Mouse (Mus musculus): ENCODE measurements at regions not wholly inside any gene's neighbourhood (a gene's known extent, or its start where the extent isn't known, plus 50 kb on each side); places are given as distances from the start of the nearest gene placed in this dataset.

DNA sequence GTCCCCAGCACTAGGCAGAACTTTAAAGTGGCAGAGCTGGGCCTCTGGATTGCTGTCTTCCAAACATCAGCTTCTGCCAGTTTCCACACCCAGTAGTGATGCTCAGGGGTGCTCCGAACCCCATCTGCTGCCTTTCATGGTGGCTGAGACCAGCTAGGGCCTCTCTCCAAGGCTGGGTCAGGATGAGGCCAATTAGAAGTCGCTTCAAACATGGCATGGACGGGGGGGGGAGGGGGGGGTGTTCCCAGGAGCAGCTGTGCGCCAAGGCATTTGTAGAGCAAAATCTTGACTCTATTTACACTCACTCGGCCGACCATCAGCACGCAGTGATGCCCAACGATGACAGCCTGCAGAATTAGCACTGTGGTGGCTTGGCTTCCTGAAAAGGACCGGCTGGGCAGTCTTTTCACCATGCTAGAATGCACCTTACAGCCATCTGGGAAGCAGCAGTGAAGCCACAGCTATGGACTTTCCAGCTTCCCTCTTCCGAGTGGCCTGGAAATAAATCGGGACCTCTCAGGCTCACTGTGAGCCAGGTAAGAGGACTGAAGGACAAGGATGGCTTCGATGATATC, 73.7 kb upstream of the Msx1 start:
- Histone ChIP-seq H3K4me3 (ENCODE audit: low read depth, low read length) (no peak overlapping the region), H3K27me3 (ENCODE audit: control insufficient read depth, insufficient read depth, low read length) (peaks cover 29% of the 10 kb centered on the region), H3K36me3 (ENCODE audit: control insufficient read depth, insufficient read depth, low read length) (no peaks in the 10 kb centered on the region), H3K27ac (ENCODE audit: insufficient read depth, low read depth, low read length) (no peak overlapping the region), H3K4me1 (ENCODE audit: control insufficient read depth, insufficient read depth, insufficient read length, low read length) (no peaks in the 10 kb centered on the region)
- 69% methylated on average over 12 of the region's 12 CpGs for WGBS
- TF ChIP-seq POLR2A (IDR thresholded peaks at IDR 0.05; ENCODE audit: low read depth, low read length) (no peak), CTCF (IDR thresholded peaks at IDR 0.05; ENCODE audit: extremely low read depth, insufficient read length, insufficient replicate concordance, low read depth, low read length) (no peak)

DNA sequence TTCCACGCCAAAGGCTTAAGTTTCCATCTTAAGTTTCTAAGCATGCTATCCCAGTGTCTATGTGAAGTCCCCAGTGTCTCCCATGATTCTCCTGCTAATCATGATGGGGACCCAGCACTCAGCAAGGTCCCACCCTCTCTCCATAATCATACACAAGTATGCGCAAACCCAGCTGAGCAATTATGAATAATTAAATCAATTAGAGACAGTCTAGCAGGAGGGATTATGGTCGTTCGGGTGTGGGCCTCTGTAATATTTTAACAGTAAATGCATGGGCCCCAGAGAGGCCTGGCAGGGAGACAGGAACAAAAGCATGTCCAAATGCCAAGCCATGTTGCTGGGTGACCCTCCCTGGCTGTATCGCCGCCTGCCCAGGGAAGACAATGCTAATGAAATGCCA, 73.1 kb upstream of the Msx1 start:
- Histone ChIP-seq H3K27me3 (ENCODE audit: control insufficient read depth, insufficient read depth, low read length) (peaks cover 30% of the 10 kb centered on the region), H3K4me1 (ENCODE audit: control insufficient read depth, insufficient read depth, insufficient read length, low read length) (no peaks in the 10 kb centered on the region), H3K4me3 (ENCODE audit: low read depth, low read length) (no peak overlapping the region), H3K27ac (ENCODE audit: insufficient read depth, low read depth, low read length) (no peak overlapping the region), H3K36me3 (ENCODE audit: control insufficient read depth, insufficient read depth, low read length) (no peaks in the 10 kb centered on the region)
- TF ChIP-seq CTCF (IDR thresholded peaks at IDR 0.05; ENCODE audit: extremely low read depth, insufficient read length, insufficient replicate concordance, low read depth, low read length) (no peak), POLR2A (IDR thresholded peaks at IDR 0.05; ENCODE audit: low read depth, low read length) (no peak)
- 68% methylated on average over 6 of the region's 6 CpGs for WGBS

DNA sequence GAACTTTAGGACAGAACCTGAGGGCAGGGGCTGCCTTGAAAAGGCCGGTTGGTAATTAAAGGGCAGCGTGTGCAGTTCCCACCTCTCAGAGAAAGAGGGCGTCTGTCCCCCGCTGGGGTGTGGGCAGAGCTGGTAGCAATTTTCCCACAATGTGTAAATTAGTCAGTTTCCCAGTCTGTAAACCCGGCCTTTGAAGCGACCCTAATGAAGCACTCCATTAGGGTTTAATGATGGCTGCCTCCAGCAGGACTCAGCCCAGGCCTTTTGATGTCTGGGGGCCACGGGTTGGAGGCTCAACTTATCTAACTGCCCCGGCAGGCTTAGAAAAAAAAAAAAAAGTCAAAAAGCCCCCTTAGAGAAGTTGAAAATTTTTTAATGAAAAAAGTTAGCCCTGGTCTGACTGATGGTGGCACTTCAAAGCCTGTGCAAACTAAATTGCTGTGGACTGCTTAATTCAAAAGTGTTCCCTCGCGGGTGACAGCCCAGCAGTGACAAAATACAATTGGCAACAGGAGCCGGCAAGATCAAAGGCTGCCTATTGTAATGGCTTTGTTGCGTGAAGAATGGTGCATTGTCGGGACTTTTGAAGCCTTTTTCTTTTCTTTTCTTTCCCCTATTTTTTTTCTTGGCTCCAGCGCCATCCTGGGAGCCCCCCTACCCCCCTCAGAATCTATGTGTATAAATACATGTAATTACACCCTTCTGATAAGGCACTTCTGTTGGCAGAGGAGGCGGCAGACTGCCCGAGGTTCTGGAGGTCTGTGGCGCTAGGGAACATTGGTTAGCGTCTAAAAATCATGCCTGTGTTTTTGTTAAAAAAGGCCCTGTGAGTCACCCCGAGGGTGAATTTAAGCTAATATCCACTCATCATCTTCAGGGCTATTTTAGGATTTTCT, 71.3 kb upstream of the Msx1 start:
- 14% methylated on average over 19 of the region's 19 CpGs for WGBS
- Histone ChIP-seq H3K4me1 (ENCODE audit: control insufficient read depth, insufficient read depth, insufficient read length, low read length) (no peaks in the 10 kb centered on the region), H3K27me3 (ENCODE audit: control insufficient read depth, insufficient read depth, low read length) (peaks cover 23% of the 10 kb centered on the region), H3K4me3 (ENCODE audit: low read depth, low read length) (no peak overlapping the region), H3K36me3 (ENCODE audit: control insufficient read depth, insufficient read depth, low read length) (no peaks in the 10 kb centered on the region), H3K27ac (ENCODE audit: insufficient read depth, low read depth, low read length) (no peak overlapping the region)
- TF ChIP-seq CTCF (IDR thresholded peaks at IDR 0.05; ENCODE audit: extremely low read depth, insufficient read length, insufficient replicate concordance, low read depth, low read length) (no peak), POLR2A (IDR thresholded peaks at IDR 0.05; ENCODE audit: low read depth, low read length) (no peak)

DNA sequence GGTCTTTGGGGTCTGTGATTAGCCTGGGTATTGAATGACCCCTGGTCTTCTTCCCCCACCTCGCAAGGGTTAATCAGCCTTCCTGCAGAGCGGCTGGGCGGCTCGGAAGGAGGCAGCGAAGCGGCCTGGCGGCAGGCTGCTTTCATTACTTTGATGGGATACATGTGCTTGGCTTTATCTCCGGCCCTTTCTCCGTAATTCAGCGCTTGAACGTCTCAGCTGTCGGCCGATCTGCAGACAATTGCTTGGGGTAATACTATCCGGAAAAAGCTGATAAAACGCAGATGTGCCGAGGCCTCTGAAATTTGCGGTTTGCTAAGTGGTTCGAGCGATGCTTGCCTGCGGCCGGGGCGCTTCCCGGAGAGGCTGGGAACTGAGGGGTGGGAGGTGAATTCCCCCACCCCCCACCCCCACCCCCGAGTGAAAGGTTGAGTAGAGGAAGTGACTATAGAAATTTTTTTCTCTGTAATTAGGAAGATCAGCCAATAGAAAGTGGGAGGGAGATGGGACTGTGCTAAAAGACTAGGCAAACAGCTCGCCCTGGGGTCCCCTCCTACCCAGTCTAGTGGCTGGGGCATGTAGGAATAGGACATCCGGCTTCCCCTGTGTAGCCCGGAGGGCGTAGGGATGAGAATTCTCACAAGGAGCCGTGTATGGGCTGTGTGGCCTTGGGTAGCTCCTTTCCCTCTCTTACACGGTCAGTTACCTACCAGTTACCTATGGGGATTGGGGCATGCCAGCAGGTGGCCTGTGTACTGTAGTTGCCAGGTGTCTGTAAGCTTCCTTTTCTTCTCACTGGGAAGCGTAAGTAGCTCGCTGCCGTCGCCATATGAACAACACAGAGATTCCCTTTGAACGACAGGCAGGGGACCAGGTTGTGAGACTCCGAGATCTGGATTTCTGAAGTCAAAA, 69.5 kb upstream of the Msx1 start:
- 8% methylated on average over 36 of the region's 36 CpGs for WGBS
- Histone ChIP-seq H3K36me3 (ENCODE audit: control insufficient read depth, insufficient read depth, low read length) (no peaks in the 10 kb centered on the region), H3K4me1 (ENCODE audit: control insufficient read depth, insufficient read depth, insufficient read length, low read length) (no peaks in the 10 kb centered on the region), H3K4me3 (ENCODE audit: low read depth, low read length) (peak overlapping the region; percentile 18), H3K27ac (ENCODE audit: insufficient read depth, low read depth, low read length) (no peak overlapping the region), H3K27me3 (ENCODE audit: control insufficient read depth, insufficient read depth, low read length) (peaks cover 23% of the 10 kb centered on the region)
- TF ChIP-seq CTCF (IDR thresholded peaks at IDR 0.05; ENCODE audit: extremely low read depth, insufficient read length, insufficient replicate concordance, low read depth, low read length) (no peak), POLR2A (IDR thresholded peaks at IDR 0.05; ENCODE audit: low read depth, low read length) (no peak)

DNA sequence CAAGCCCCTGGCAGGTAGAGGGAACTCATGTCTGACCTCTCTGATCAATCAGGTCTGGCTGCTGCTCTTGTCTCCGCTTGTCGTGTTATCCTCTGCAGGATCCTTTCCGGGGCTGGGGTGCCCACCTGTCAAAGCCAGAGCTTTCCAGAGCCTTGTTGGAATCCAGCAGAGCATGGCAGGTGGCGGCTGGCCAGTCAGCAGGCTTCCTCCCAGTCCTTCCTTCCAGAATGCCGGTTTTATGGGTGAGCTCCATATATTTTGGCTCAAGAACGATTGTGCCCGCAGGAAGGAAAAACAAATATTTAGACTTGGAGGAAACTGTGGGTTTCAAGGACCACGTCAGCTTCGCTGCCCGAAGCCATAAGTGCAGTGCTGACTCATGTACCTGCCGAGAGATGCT, 66.3 kb upstream of the Msx1 start:
- Histone ChIP-seq H3K4me3 (ENCODE audit: low read depth, low read length) (no peak overlapping the region), H3K36me3 (ENCODE audit: control insufficient read depth, insufficient read depth, low read length) (no peaks in the 10 kb centered on the region), H3K4me1 (ENCODE audit: control insufficient read depth, insufficient read depth, insufficient read length, low read length) (no peaks in the 10 kb centered on the region), H3K27me3 (ENCODE audit: control insufficient read depth, insufficient read depth, low read length) (peaks cover 21% of the 10 kb centered on the region), H3K27ac (ENCODE audit: insufficient read depth, low read depth, low read length) (no peak overlapping the region)
- WGBS = 29% methylated on average over 11 of the region's 11 CpGs
- TF ChIP-seq CTCF (IDR thresholded peaks at IDR 0.05; ENCODE audit: extremely low read depth, insufficient read length, insufficient replicate concordance, low read depth, low read length) (no peak), POLR2A (IDR thresholded peaks at IDR 0.05; ENCODE audit: low read depth, low read length) (no peak)

DNA sequence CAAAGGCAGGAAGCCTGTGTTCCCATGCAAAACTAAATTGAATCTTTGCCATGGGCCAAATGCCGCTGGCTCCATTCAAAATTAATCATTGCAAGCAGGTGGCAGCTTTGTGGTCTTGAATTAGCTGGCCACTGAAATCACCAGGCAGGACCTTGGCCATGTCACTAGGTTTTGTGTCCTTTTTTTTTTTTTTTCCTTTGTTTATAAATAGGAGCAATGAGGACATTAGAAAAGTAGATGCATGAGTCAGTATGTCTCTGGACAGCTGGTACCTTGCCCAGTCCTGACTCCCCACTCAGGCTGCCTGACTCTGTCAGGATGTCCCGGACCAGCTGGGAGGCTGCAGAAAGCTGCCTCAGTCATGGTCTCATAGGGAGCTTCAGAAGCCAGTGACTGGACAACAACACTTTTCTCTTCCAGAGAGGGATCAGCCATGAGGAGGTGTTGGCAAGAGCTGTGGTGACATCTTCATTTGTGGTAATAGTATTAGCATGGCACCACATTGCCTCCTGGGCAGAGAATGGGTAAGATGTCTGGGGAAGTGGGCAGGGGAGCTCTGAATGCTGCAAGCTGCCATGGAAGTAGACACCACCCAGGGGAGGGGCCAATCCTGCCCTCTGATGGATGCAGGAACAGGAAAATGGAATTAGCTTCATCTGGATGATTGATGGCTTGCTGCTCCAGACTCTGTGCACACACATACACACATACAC, 55.4 kb upstream of the Msx1 start:
- Histone ChIP-seq H3K27me3 (ENCODE audit: control insufficient read depth, insufficient read depth, low read length) (no peaks in the 10 kb centered on the region), H3K36me3 (ENCODE audit: control insufficient read depth, insufficient read depth, low read length) (no peaks in the 10 kb centered on the region), H3K4me3 (ENCODE audit: low read depth, low read length) (no peak overlapping the region), H3K27ac (ENCODE audit: insufficient read depth, low read depth, low read length) (no peak overlapping the region), H3K4me1 (ENCODE audit: control insufficient read depth, insufficient read depth, insufficient read length, low read length) (peaks cover 3% of the 10 kb centered on the region; the same call in 1 of the 2 replicates)
- WGBS = 70% methylated on average over 2 of the region's 2 CpGs
- no peak for TF ChIP-seq CTCF (IDR thresholded peaks at IDR 0.05; ENCODE audit: extremely low read depth, insufficient read length, insufficient replicate concordance, low read depth, low read length)
- TF ChIP-seq POLR2A (IDR thresholded peaks at IDR 0.05; ENCODE audit: low read depth, low read length) = no peak

All from small intestine, adult 2 months (tissue).